Mouse (Mus musculus) spleen, adult 2 months (tissue): Measurements from ENCODE around the gene Rfx6. TPM values are rescaled to one million over a fixed set of nuclear protein-coding genes. Genes with fewer than 3 reads are reported as not detected.

Experiments
- DNase-seq, 2 experiments: peaks; one replicate each; pipeline versions ENCODE4 v3.0.0 to v3.0.0-alpha.2; 2012 to 2021; ENCODE audit warnings: low spot score in 2 of 2, low read depth in 1 of 2
- H3K27ac ChIP-seq: fragments of 200-500 bp; 2 replicates; pipeline ENCODE4 v1.5.1; 2012; ENCODE audit warnings: low read length, inconsistent platforms; ENCODE audit not compliant: insufficient read depth
- H3K27me3 ChIP-seq: fragments of 200-500 bp; 2 replicates; pipeline ENCODE4 v1.6.1; 2012; ENCODE audit warnings: mild to moderate bottlenecking, moderate library complexity, low read length, inconsistent platforms; ENCODE audit not compliant: control insufficient read depth, insufficient read depth
- H3K36me3 ChIP-seq: fragments of 200-500 bp; 2 replicates; pipeline ENCODE4 v1.6.1; 2012; ENCODE audit warnings: mild to moderate bottlenecking, low read length, inconsistent platforms; ENCODE audit not compliant: control insufficient read depth, insufficient read depth
- H3K4me1 ChIP-seq: fragments of 200-500 bp; 2 replicates; pipeline ENCODE4 v1.6.1; 2011; ENCODE audit warnings: inconsistent platforms; ENCODE audit not compliant: control insufficient read depth, insufficient read depth, insufficient read length
- H3K4me3 ChIP-seq: fragments of 200-500 bp; 2 replicates; pipeline ENCODE4 v1.5.1; 2011; ENCODE audit warnings: mild to moderate bottlenecking, inconsistent platforms; ENCODE audit not compliant: insufficient read depth, insufficient read length; ENCODE audit errors: extremely low read depth
- CTCF ChIP-seq: fragments of 200-500 bp; IDR thresholded peaks from 2 replicates; pipeline ENCODE4 v1.5.1; 2011; ENCODE audit warnings: mild to moderate bottlenecking, inconsistent platforms; ENCODE audit not compliant: insufficient read depth, insufficient read length, insufficient replicate concordance; ENCODE audit errors: extremely low read depth
- POLR2A ChIP-seq: fragments of 200-500 bp; IDR thresholded peaks from 2 replicates; pipeline ENCODE4 v1.6.1; 2011; ENCODE audit warnings: low read depth, low read length, inconsistent platforms
- WGBS: fragments of 180-500 bp; shearing (Covaris S2); methylation state at CpG from one replicate; pipeline ENCODE4 v1.1.7; 2018; 5-methylcytosine and 5-hydroxymethylcytosine counted together
- polyA plus RNA-seq: library from polyadenylated mRNA; depleted of rRNA; stranded (reverse); fragments of >200 nt; gene quantifications from 2 replicates; pipeline ENCODE4 v1.2.3, GENCODE M21; 2012; rRNA removed

Rfx6 gene
- polyA plus RNA-seq, 1 experiment: not detected

DNA sequence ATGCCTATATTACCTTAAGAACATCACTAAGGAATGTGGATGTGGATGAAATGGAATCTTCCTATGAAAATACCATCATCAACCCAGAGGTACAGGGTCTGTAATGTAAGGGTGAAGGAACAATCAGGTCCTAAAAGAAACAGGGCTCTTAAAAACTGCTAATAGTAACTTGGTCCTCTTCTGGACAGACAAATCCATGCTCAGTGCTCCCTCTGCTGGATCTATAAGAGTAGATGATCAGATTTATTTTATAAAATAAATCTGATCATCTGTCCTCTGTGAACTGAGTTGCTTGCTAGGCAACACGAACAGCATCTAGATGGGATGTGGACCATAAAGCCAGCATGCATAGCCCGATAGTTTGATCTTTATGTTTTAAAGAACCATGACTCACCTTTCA is 102.1 kb downstream of the Rfx6 start:
- no peak for TF ChIP-seq CTCF
- TF ChIP-seq POLR2A: no peak
- H3K4me1 ChIP-seq: no peaks in the 10 kb centered on the region
- H3K27ac ChIP-seq: no peak overlapping the region
- H3K36me3 ChIP-seq: no peaks in the 10 kb centered on the region
- H3K4me3 ChIP-seq: no peak overlapping the region
- DNase-seq: no peak
- 68% methylated on average over 2 of the region's 2 CpGs for WGBS
- H3K27me3 ChIP-seq: no peaks in the 10 kb centered on the region

Other genes with a start within 250 kb of the Rfx6 start
- 8.4 and 8.7 TPM in 2 replicates for gene Gm49339, start 197.1 kb upstream of the Rfx6 start, polyA plus RNA-seq
- gene Lilr4b, start 197.1 kb upstream of the Rfx6 start, polyA plus RNA-seq: 3.8 and 4.1 TPM in 2 replicates
- 4.1 and 4.8 TPM in 2 replicates for gene Lilrb4a, start 186.8 kb upstream of the Rfx6 start, polyA plus RNA-seq
- gene Fam162b, start 87.2 kb upstream of the Rfx6 start, polyA plus RNA-seq: not detected in 2 replicates
- not detected in 2 replicates for gene Gprc6a, start 46.3 kb upstream of the Rfx6 start, polyA plus RNA-seq